Mouse (Mus musculus) naive thymus-derived CD4-positive, alpha-beta T cell, adult 5 months (primary cell): Measurements from ENCODE around the gene Fezf1. TPM values are rescaled to one million over a fixed set of nuclear protein-coding genes. Genes with fewer than 3 reads are reported as not detected.

Source experiments
- polyA plus RNA-seq: library from polyadenylated mRNA; unstranded; fragments of 100-300 nt; shearing (Covaris generic); gene quantifications from one replicate; pipeline ENCODE4 v1.2.1, GENCODE M21; 2017

The Fezf1 gene
- not detected for polyA plus RNA-seq

GRCm38 (mm10) chr6:23248313-23249052, at the start of gene Fezf1:
Gene Fezf1 (minus strand): TSS chr6:23248362.

Other genes starting within 250 kb of the Fezf1 start
- not detected for gene Aass, start 115.4 kb downstream of the Fezf1 start, polyA plus RNA-seq